Mouse (Mus musculus) left cerebral cortex, postnatal 4 days (tissue): ENCODE measurements around the gene Phlpp2. TPM values are rescaled to one million over a fixed set of nuclear protein-coding genes. Genes with fewer than 3 reads are reported as not detected.

ENCODE experiments used
- DNase-seq: peaks from one replicate; pipeline ENCODE4 v3.0.0-alpha.2; 2022
- intact Hi-C: fragments of 180-260 bp; cut with DNase I; formaldehyde crosslinking; loops from one replicate; pipeline ENCODE4 v1.15.1; 2025
- total RNA-seq, 2 experiments: library from RNA; stranded (reverse); gene quantifications; 2 replicates each; pipeline ENCODE4 v1.2.3; 2021

The Phlpp2 gene
- total RNA-seq, 2 experiments from 2014 or later = 28.2 to 31.7 TPM

- intact Hi-C loops = no loop called here
Measured at GRCm38 (mm10) chr8:109961693-109962367, 93.5 kb downstream of the Phlpp2 start, which contains the start of gene Marveld3. Gene Marveld3, minus strand, starts transcription at chr8:109962203.

GRCm38 (mm10) chr8:109962896-109963295 lies 94.6 kb downstream of the Phlpp2 start:
- no peak for DNase-seq
- intact Hi-C loops = no loop called here

More at GRCm38 (mm10) chr8:109961693-109962367, 93.5 kb downstream of the Phlpp2 start, which contains the start of gene Marveld3:
- DNase-seq = peak; percentile 55

- DNase-seq = no peak
- intact Hi-C loops = no loop called here
Measured at GRCm38 (mm10) chr8:109963421-109963820, 95.1 kb downstream of the Phlpp2 start.

- DNase-seq = no peak
- intact Hi-C loops = no loop called here
Measured at GRCm38 (mm10) chr8:109964106-109964505, 95.8 kb downstream of the Phlpp2 start.

- intact Hi-C loops = no loop called here
- no peak for DNase-seq
Measured at GRCm38 (mm10) chr8:109968837-109969236, 100.5 kb downstream of the Phlpp2 start.

- no peak for DNase-seq
- intact Hi-C loops = loop anchor here (2.0 kb wide), 1 partner anchor 100 kb away; no protein-coding TSS in a partner anchor
Measured at GRCm38 (mm10) chr8:109970323-109970722, 102.0 kb downstream of the Phlpp2 start.

GRCm38 (mm10) chr8:109972901-109973300 lies 104.6 kb downstream of the Phlpp2 start:
- DNase-seq = no peak
- intact Hi-C loops = no loop called here

- DNase-seq = no peak
- intact Hi-C loops = loop anchor here (5.0 kb wide), 1 partner anchor 503 kb away; no protein-coding TSS in a partner anchor
Measured at GRCm38 (mm10) chr8:109979339-109979738, 111.0 kb downstream of the Phlpp2 start.

- intact Hi-C loops = no loop called here
- DNase-seq = peak; percentile 49
Measured at GRCm38 (mm10) chr8:109982386-109983105, 114.2 kb downstream of the Phlpp2 start.

GRCm38 (mm10) chr8:109983944-109984343 lies 115.6 kb downstream of the Phlpp2 start:
- intact Hi-C loops = no loop called here
- peak; percentile 20 for DNase-seq

GRCm38 (mm10) chr8:109986384-109986783 lies 118.0 kb downstream of the Phlpp2 start:
- intact Hi-C loops = no loop called here
- peak; percentile 67 for DNase-seq

GRCm38 (mm10) chr8:109987776-109988175 lies 119.4 kb downstream of the Phlpp2 start:
- intact Hi-C loops = no loop called here
- no peak for DNase-seq

- intact Hi-C loops = no loop called here
- no peak for DNase-seq
Measured at GRCm38 (mm10) chr8:109989151-109989550, 120.8 kb downstream of the Phlpp2 start.

GRCm38 (mm10) chr8:109990224-109990623 lies 121.9 kb downstream of the Phlpp2 start, which contains the start of gene Tat:
Gene Tat, plus strand, starts transcription at chr8:109990437.
- no peak for DNase-seq
- intact Hi-C loops = no loop called here

GRCm38 (mm10) chr8:109992166-109992565 lies 123.8 kb downstream of the Phlpp2 start:
- no peak for DNase-seq
- intact Hi-C loops = no loop called here

GRCm38 (mm10) chr8:109992951-109993350 lies 124.6 kb downstream of the Phlpp2 start:
- no peak for DNase-seq
- intact Hi-C loops = no loop called here

Other genes starting within 250 kb of the Phlpp2 start
- 10 to 100 TPM; 85.9 to 89.9 TPM for gene Ist1, start 175.3 kb upstream of the Phlpp2 start, total RNA-seq
- 10 to 100 TPM; 89.8 to 90.5 TPM for gene Zfp821, start 163.0 kb upstream of the Phlpp2 start, total RNA-seq
- 10 to 100 TPM; 28.7 to 34.0 TPM for gene Atxn1l, start 130.8 kb upstream of the Phlpp2 start, total RNA-seq
- gene Ap1g1, start 90.0 kb upstream of the Phlpp2 start, total RNA-seq = 100 to 1,000 TPM; 110 to 116 TPM
- under 1 TPM; 0.18 to 0.24 TPM for gene Marveld3, start 93.7 kb downstream of the Phlpp2 start, total RNA-seq
- not detected for gene Tat, start 121.9 kb downstream of the Phlpp2 start, total RNA-seq
- not detected for gene Chst4, start 171.2 kb downstream of the Phlpp2 start, total RNA-seq
- gene Zfp612, start 211.2 kb downstream of the Phlpp2 start, total RNA-seq = 10 to 100 TPM; 16.4 to 17.3 TPM
- not detected for gene Gm21964, start 232.7 kb downstream of the Phlpp2 start, total RNA-seq
- gene Gm17720, start 234.2 kb downstream of the Phlpp2 start, total RNA-seq = not detected